Mouse (Mus musculus): ENCODE measurements around the gene Pdyn. TPM values are rescaled to one million over a fixed set of nuclear protein-coding genes. Genes with fewer than 3 reads are reported as not detected.
A peak's percentile ranks its signal among the peaks of the same experiment; 100 is the strongest.

Gene Pdyn
- total and polyA plus RNA-seq, 3 experiments = not detected

DNA sequence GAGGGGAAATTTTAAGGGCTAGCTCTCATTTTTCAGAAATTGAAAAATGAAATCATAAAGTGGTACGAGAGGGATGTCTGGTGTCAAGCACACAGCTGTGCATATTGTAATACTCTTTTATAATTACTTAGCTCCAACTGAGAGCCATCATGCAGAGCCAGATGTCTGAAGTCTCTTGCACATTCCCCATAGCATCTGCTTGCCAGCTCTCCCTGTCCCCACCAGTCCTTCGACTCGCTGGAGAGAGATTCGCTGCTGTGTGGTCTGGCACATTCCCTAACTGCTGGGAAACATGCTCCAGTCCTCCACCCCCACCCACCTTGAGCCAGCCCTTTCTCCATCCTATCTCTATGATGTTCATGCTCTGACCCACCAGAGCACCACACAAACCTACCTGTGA is 15.6 kb downstream of the Pdyn start:
- DNase-seq (ENCODE audit: low spot score) = no peak
- no peak overlapping the region for H3K4me3 ChIP-seq (ENCODE audit: low read depth, low read length)
- no peaks in the 10 kb centered on the region for H3K9me3 ChIP-seq (replicated peaks)
- no peaks in the 10 kb centered on the region for H3K4me1 ChIP-seq (ENCODE audit: insufficient read depth, low read depth, low read length)
- peaks cover 3% of the 10 kb centered on the region for H3K27me3 ChIP-seq (ENCODE audit: insufficient read depth, low read length)
- H3K36me3 ChIP-seq (replicated peaks) = no peaks in the 10 kb centered on the region
- no peak for TF ChIP-seq GATA1 (IDR thresholded peaks at IDR 0.05; ENCODE audit: borderline replicate concordance, low read length)
- no peak for TF ChIP-seq TAL1 (conservative IDR thresholded peaks at IDR 0.05; ENCODE audit: low read depth, low read length)
- TF ChIP-seq GATA2 (IDR thresholded peaks at IDR 0.05; ENCODE audit: borderline replicate concordance, low read depth, low read length) = no peak
- no peak for TF ChIP-seq CTCF (IDR thresholded peaks at IDR 0.05; ENCODE audit: low read depth, low read length)
- TF ChIP-seq POLR2AphosphoS5 (IDR thresholded peaks at IDR 0.05; ENCODE audit: insufficient replicate concordance, low read depth, low read length) = no peak
- no peak for ATAC-seq (ENCODE audit: extremely low read depth, insufficient number of reproducible peaks, low FRiP score, poor library complexity, severe bottlenecking)

DNA sequence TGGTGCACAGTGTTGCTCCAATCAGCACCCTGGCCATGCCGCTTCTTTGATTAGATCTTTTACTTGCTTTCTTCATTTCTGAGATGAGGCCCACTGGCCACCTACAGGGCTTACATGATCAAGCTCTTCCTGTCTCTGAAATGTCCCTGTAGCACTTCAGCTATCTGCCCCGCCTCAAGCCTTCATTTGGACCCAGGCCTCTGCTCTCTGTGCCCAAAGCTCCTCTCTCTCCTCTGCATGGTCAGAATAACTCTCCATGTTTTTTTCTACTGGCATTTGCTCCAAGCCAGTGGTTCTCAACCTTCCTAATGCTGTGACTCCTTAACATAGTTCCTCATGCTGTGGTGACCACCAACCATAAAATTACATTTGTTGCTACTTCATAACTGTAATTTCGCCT is 19.4 kb downstream of the Pdyn start:
- TF ChIP-seq GATA2 (IDR thresholded peaks at IDR 0.05; ENCODE audit: borderline replicate concordance, low read depth, low read length) (no peak), TAL1 (conservative IDR thresholded peaks at IDR 0.05; ENCODE audit: low read depth, low read length) (no peak), POLR2AphosphoS5 (IDR thresholded peaks at IDR 0.05; ENCODE audit: insufficient replicate concordance, low read depth, low read length) (no peak), CTCF (IDR thresholded peaks at IDR 0.05; ENCODE audit: low read depth, low read length) (no peak), GATA1 (IDR thresholded peaks at IDR 0.05; ENCODE audit: borderline replicate concordance, low read length) (no peak)
- ATAC-seq (ENCODE audit: extremely low read depth, insufficient number of reproducible peaks, low FRiP score, poor library complexity, severe bottlenecking) (no peak), DNase-seq (ENCODE audit: low spot score) (no peak)
- Histone ChIP-seq H3K9me3 (replicated peaks) (no peaks in the 10 kb centered on the region), H3K4me1 (ENCODE audit: insufficient read depth, low read depth, low read length) (no peaks in the 10 kb centered on the region), H3K36me3 (replicated peaks) (no peaks in the 10 kb centered on the region), H3K4me3 (ENCODE audit: low read depth, low read length) (no peak overlapping the region), H3K27me3 (ENCODE audit: insufficient read depth, low read length) (peaks cover 14% of the 10 kb centered on the region)

DNA sequence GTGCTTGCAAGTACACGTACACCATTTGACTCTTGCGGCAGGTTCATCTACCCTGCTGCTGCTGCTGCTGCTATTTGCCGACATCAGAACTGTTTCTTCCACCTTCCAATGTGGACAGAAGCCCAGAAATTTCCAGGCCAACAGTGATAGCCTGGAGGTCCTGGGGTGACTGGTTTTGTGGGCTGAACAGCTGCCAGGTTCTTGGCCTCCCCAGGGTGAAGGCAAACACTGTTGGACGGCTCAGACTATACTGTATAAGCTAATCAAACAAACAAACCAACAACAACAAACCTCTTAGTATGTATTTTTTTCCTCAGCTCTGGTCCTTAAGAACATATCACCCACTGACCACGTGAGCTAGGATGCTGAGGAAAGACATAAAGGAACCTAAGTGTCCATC is 20.6 kb downstream of the Pdyn start:
- no peak for ATAC-seq (ENCODE audit: extremely low read depth, insufficient number of reproducible peaks, low FRiP score, poor library complexity, severe bottlenecking)
- no peaks in the 10 kb centered on the region for H3K36me3 ChIP-seq (replicated peaks)
- no peak for TF ChIP-seq POLR2AphosphoS5 (IDR thresholded peaks at IDR 0.05; ENCODE audit: insufficient replicate concordance, low read depth, low read length)
- no peak for TF ChIP-seq GATA2 (IDR thresholded peaks at IDR 0.05; ENCODE audit: borderline replicate concordance, low read depth, low read length)
- no peak for TF ChIP-seq CTCF (IDR thresholded peaks at IDR 0.05; ENCODE audit: low read depth, low read length)
- TF ChIP-seq TAL1 (conservative IDR thresholded peaks at IDR 0.05; ENCODE audit: low read depth, low read length) = no peak
- TF ChIP-seq GATA1 (IDR thresholded peaks at IDR 0.05; ENCODE audit: borderline replicate concordance, low read length) = no peak

DNA sequence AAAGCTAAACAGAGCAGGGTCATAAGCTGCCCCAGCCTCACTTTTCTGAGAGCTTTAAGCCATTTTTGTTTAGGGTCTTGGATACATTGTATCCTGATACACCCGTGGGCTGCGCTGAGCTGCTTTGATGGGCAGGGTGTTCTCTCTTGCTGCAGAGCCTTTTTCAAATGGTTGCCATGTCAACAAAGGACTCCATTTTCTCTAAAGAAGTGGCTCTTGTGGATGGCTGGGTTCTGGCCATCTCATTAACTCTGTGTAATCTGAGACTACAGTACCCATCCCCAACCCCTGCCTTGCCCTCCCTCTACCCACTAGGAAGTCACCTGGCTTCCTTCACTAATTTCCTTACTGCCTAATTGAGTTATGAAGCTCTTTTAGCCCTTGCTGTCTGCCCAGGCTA is 22.0 kb downstream of the Pdyn start:
- Histone ChIP-seq H3K27me3 (ENCODE audit: insufficient read depth, low read length) (peaks cover 14% of the 10 kb centered on the region), H3K9me3 (replicated peaks) (no peaks in the 10 kb centered on the region), H3K4me1 (ENCODE audit: insufficient read depth, low read depth, low read length) (no peaks in the 10 kb centered on the region), H3K4me3 (ENCODE audit: low read depth, low read length) (no peak overlapping the region), H3K36me3 (replicated peaks) (no peaks in the 10 kb centered on the region)
- no peak for ATAC-seq (ENCODE audit: extremely low read depth, insufficient number of reproducible peaks, low FRiP score, poor library complexity, severe bottlenecking)
- no peak for DNase-seq (ENCODE audit: low spot score)
- TF ChIP-seq CTCF (IDR thresholded peaks at IDR 0.05; ENCODE audit: low read depth, low read length) (no peak), TAL1 (conservative IDR thresholded peaks at IDR 0.05; ENCODE audit: low read depth, low read length) (no peak), GATA2 (IDR thresholded peaks at IDR 0.05; ENCODE audit: borderline replicate concordance, low read depth, low read length) (no peak), GATA1 (IDR thresholded peaks at IDR 0.05; ENCODE audit: borderline replicate concordance, low read length) (no peak), POLR2AphosphoS5 (IDR thresholded peaks at IDR 0.05; ENCODE audit: insufficient replicate concordance, low read depth, low read length) (no peak)

More for the DNA sequence above, 20.6 kb downstream of the Pdyn start:
- Histone ChIP-seq H3K4me1 (ENCODE audit: insufficient read depth, low read depth, low read length) (no peaks in the 10 kb centered on the region), H3K4me3 (ENCODE audit: low read depth, low read length) (no peak overlapping the region), H3K9me3 (replicated peaks) (no peaks in the 10 kb centered on the region), H3K27me3 (ENCODE audit: insufficient read depth, low read length) (peaks cover 14% of the 10 kb centered on the region)
- DNase-seq (ENCODE audit: low spot score) = no peak

DNA sequence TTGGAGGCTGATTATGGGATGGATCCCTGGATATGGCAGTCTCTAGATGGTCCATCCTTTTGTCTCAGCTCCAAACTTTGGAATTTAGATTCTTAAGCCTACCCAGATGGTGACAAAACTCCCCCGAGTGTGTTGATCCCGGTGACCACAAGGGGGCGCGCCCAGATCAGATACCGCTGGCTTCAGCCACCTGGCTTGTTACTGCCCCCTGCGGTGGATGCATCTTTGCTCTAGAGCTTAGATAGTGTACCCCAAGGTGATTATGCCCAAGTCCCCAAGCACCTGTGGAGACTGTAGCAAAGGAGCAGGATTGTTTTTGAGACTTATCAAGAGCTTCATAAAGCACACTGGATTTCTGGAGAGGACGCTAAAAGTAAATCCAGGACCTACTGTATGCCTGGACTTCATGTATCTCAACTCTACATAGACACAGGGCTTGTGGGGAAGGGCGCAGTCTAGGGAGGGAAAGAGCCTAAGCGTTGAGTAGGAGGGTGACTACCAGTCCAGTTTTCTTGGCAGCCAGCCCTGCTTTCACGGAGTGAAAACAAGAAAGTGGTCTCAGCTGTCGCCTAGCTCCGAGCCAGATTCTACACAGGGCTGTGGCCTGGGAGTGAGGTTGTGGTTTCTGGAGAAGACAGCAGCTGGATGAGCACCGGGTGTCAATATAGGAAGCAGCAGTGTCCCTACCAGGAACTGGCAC is 24.6 kb downstream of the Pdyn start:
- H3K27me3 ChIP-seq (ENCODE audit: insufficient read depth, low read length) = peaks cover 14% of the 10 kb centered on the region
- H3K4me3 ChIP-seq (ENCODE audit: low read depth, low read length) = no peak overlapping the region
- no peaks in the 10 kb centered on the region for H3K36me3 ChIP-seq (replicated peaks)
- TF ChIP-seq GATA1 (IDR thresholded peaks at IDR 0.05; ENCODE audit: borderline replicate concordance, low read length) = no peak
- TF ChIP-seq TAL1 (conservative IDR thresholded peaks at IDR 0.05; ENCODE audit: low read depth, low read length) = no peak
- no peak for TF ChIP-seq GATA2 (IDR thresholded peaks at IDR 0.05; ENCODE audit: borderline replicate concordance, low read depth, low read length)
- no peak for TF ChIP-seq POLR2AphosphoS5 (IDR thresholded peaks at IDR 0.05; ENCODE audit: insufficient replicate concordance, low read depth, low read length)
- peak; percentile 70 for TF ChIP-seq CTCF (IDR thresholded peaks at IDR 0.05; ENCODE audit: low read depth, low read length)
- DNase-seq (ENCODE audit: low spot score) (peak; percentile 56), ATAC-seq (ENCODE audit: extremely low read depth, insufficient number of reproducible peaks, low FRiP score, poor library complexity, severe bottlenecking) (peak; percentile 57)
- no peaks in the 10 kb centered on the region for H3K4me1 ChIP-seq (ENCODE audit: insufficient read depth, low read depth, low read length)
- no peaks in the 10 kb centered on the region for H3K9me3 ChIP-seq (replicated peaks)

DNA sequence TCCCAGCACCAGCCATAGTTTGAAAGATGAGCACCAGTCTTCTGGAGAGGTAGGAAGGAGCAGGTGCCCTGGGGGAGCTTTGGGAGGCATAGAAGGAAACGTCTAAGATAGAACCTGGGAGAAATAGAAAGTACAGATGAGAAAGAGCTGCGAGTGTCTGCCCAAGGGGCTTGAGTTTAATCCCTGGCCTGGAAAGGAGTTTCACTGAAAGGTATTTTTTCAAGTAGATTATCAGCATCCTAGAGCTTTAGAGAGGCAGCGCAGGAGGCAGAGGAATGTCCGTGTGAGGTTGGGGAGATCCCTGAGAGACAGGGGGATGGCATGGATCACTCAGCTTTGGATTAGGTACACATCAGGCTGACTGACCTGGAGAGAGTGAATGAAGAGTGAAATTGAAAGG is 27.7 kb downstream of the Pdyn start:
- H3K4me3 ChIP-seq (ENCODE audit: low read depth, low read length) = no peak overlapping the region
- DNase-seq (ENCODE audit: low spot score) (no peak), ATAC-seq (ENCODE audit: extremely low read depth, insufficient number of reproducible peaks, low FRiP score, poor library complexity, severe bottlenecking) (no peak)
- no peak for TF ChIP-seq GATA1 (IDR thresholded peaks at IDR 0.05; ENCODE audit: borderline replicate concordance, low read length)
- TF ChIP-seq GATA2 (IDR thresholded peaks at IDR 0.05; ENCODE audit: borderline replicate concordance, low read depth, low read length) = no peak
- TF ChIP-seq CTCF (IDR thresholded peaks at IDR 0.05; ENCODE audit: low read depth, low read length) = no peak
- no peak for TF ChIP-seq TAL1 (conservative IDR thresholded peaks at IDR 0.05; ENCODE audit: low read depth, low read length)
- no peak for TF ChIP-seq POLR2AphosphoS5 (IDR thresholded peaks at IDR 0.05; ENCODE audit: insufficient replicate concordance, low read depth, low read length)
- H3K9me3 ChIP-seq (replicated peaks) = no peaks in the 10 kb centered on the region
- H3K36me3 ChIP-seq (replicated peaks) = no peaks in the 10 kb centered on the region
- peaks cover 5% of the 10 kb centered on the region for H3K27me3 ChIP-seq (ENCODE audit: insufficient read depth, low read length)
- no peaks in the 10 kb centered on the region for H3K4me1 ChIP-seq (ENCODE audit: insufficient read depth, low read depth, low read length)
